8 mouse cellular contexts compared by ENCODE assay signal in the genomic region with DNA sequence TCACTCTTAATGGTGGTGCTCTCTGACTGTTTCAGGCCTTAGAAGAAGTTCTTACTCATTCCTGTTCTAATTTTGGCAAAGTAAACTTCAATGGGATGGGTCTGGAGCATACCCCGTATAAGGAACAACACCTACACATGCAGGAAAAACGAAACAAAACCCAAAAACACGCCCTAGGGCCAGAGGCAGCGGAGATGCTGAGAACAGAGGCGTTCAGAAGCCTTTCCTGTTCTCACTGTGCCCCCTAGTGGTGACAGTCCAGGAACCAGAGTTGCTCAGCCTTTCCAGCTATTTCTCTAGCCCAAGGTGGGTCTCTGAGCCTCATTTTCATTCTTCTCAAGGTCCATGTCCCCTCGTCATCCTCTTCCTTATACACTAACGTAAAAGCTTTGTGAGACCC. TPM values are rescaled to one million over a fixed set of nuclear protein-coding genes. Genes with fewer than 3 reads are reported as not detected.
DNase-seq lines count a peak whose midpoint lies in the region; ATAC-seq and TF ChIP-seq lines count a peak whose summit lies in the region.

No protein-coding gene starts in this region.

- 0 out of 2 replicates have a peak, but pooled peaks cover 1% of the 10 kb centered on the region for H3K4me1 ChIP-seq in hindbrain, embryonic 14.5 days (replicated peaks; ENCODE audit: control insufficient read depth, insufficient read depth, low read length)

- ATAC-seq in erythroblast, adult 5-6 weeks (replicated peaks; ENCODE audit: low FRiP score, poor library complexity, severe bottlenecking) = peak; percentile 61; the same call in 1 of the 2 replicates
- ATAC-seq in hindbrain, embryonic 14.5 days (ENCODE audit: low FRiP score) = peak; percentile 66; the same call in 1 of the 2 replicates

- TF ChIP-seq POLR2A in brain, embryonic 14.5 days (IDR thresholded peaks at IDR 0.05; ENCODE audit: borderline replicate concordance, extremely low read depth, insufficient read depth, insufficient read length, poor library complexity, severe bottlenecking) = no peak

- H3K27me3 ChIP-seq in hindbrain, embryonic 14.5 days (ENCODE audit: control insufficient read depth, insufficient read depth, low read length) = no peaks in the 10 kb centered on the region

- no peaks in the 10 kb centered on the region for H3K9me3 ChIP-seq in hindbrain, embryonic 14.5 days (ENCODE audit: control insufficient read depth, low read length)

- H3K9ac ChIP-seq in hindbrain, embryonic 14.5 days = no peak overlapping the region

- no peak overlapping the region for H3K4me2 ChIP-seq in hindbrain, embryonic 14.5 days (replicated peaks)

- WGBS in hindbrain, embryonic 14.5 days = 24% methylated on average over 7 of the region's 7 CpGs

- H3K36me3 ChIP-seq in hindbrain, embryonic 14.5 days (replicated peaks; ENCODE audit: control insufficient read depth, insufficient read depth) = peaks cover 5% of the 10 kb centered on the region; the same call in 1 of the 2 replicates

- peak; percentile 96 for TF ChIP-seq CTCF in brain, embryonic 14.5 days (IDR thresholded peaks at IDR 0.05; ENCODE audit: borderline replicate concordance, extremely low read depth, insufficient read depth, insufficient read length)

- H3K4me3 ChIP-seq in hindbrain, embryonic 14.5 days (replicated peaks; ENCODE audit: low read length) = no peak overlapping the region

- no peak overlapping the region for H3K27ac ChIP-seq in hindbrain, embryonic 14.5 days

- DNase-seq in MN1 (ENCODE audit: low spot score) = peak; percentile 79
- DNase-seq in brain, embryonic 14.5 days (ENCODE audit: low read depth) = peak; percentile 87
- peak; percentile 91 for DNase-seq in hindbrain, embryonic 14.5 days (ENCODE audit: low spot score)
- peak; percentile 64 to 92 for DNase-seq in layer of hippocampus, postnatal 25 days (ENCODE audit: extremely low spot score in 1 of 2, low spot score in 1 of 2)
- DNase-seq in lung, postnatal 36 days = peak; percentile 77
- DNase-seq in right cerebral cortex, adult 2 months (ENCODE audit: low spot score in 2 of 2) = peak; percentile 84 to 90
- DNase-seq in yolk sac, embryonic 10.5 days (ENCODE audit: low spot score) = peak; percentile 33

RNA-seq across cellular contexts. Expression of gene Nr5a1, which starts 25.1 kb away (rescaled TPM):
- polyA plus RNA-seq in brain, embryonic 14.5 days (2012; rRNA removed) = 1.2 and 2.1 TPM in 2 replicates
- total RNA-seq in erythroblast, adult 5-6 weeks (2015; ENCODE audit: low replicate concordance) = not detected in 2 replicates
- total RNA-seq in erythroblast, adult 5-6 weeks (2017; ENCODE audit: low replicate concordance) = not detected in 2 replicates
- 0.08 and 0.09 TPM in 2 replicates for polyA plus RNA-seq in hindbrain, embryonic 14.5 days (2014; fragmentation: Nextera tagmentation; extraction: Ambion mirVana)
- not detected for total RNA-seq in layer of hippocampus, postnatal 25 days (2021)

Comparison
In these comparisons a context has a peak if more than half of its experiments do, and no peak if none do; other contexts are left out.
1. DNase-seq: peak in every context shown above with its lines; median percentile 91 in hindbrain, embryonic 14.5 days; 87 in brain, embryonic 14.5 days; 87 in right cerebral cortex, adult 2 months; 79 in MN1; 78 in layer of hippocampus, postnatal 25 days; 77 in lung, postnatal 36 days; 33 in yolk sac, embryonic 10.5 days.